13 mouse cellular contexts compared by ENCODE assay signal in genomic region chr2:126844751-126845150, GRCm38 (mm10).
"Had no signal": no experiment of that assay in that cellular context is flagged by ENCODE, and none has a peak within 500 bp of the region (broad histone marks: within the 10 kb centered on the region; RNA-seq: fewer than 3 reads in every experiment).

No protein-coding gene starts in this region.

- DNase-seq: lung, adult 2 months; lung, postnatal 14 days; lung, postnatal 36 days; right cerebral cortex, postnatal 14 days; thymus, postnatal 14 days; thymus, postnatal 36 days had no signal

- ATAC-seq: lung, postnatal 0 days; midbrain, embryonic 13.5 days; midbrain, embryonic 15.5 days had no signal

- H3K27me3 ChIP-seq: lung, embryonic 15.5 days; megakaryocyte, embryonic 14.5 days; midbrain, embryonic 13.5 days; midbrain, embryonic 15.5 days; neural tube, embryonic 12.5 days; stomach, embryonic 15.5 days had no signal

- H3K4me3 ChIP-seq: lung, embryonic 15.5 days; megakaryocyte, embryonic 14.5 days; midbrain, embryonic 13.5 days; midbrain, embryonic 15.5 days; neural tube, embryonic 12.5 days; stomach, embryonic 15.5 days had no signal
